Mouse (Mus musculus) C2C12 (cell line): Measurements from ENCODE around the gene Gm38392. TPM values are rescaled to one million over a fixed set of nuclear protein-coding genes. Genes with fewer than 3 reads are reported as not detected.

ENCODE experiments used
- H3K27me3 ChIP-seq: one replicate; pipeline ENCODE4 v1.6.1; 2011; ENCODE audit not compliant: control insufficient read depth, insufficient read depth, insufficient read length
- H3K36me3 ChIP-seq: one replicate; pipeline ENCODE4 v1.6.1; 2011; ENCODE audit not compliant: control insufficient read depth, insufficient read depth
- H3K4me3 ChIP-seq: one replicate; pipeline ENCODE4 v1.5.1; 2011; ENCODE audit warnings: mild to moderate bottlenecking, control low read depth; ENCODE audit not compliant: poor library complexity, insufficient read depth, severe bottlenecking
- H3K79me2 ChIP-seq: one replicate; pipeline ENCODE4 v1.6.1; 2011; ENCODE audit not compliant: control insufficient read depth, insufficient read depth
- H3K79me3 ChIP-seq: one replicate; pipeline ENCODE4 v1.6.1; 2011; ENCODE audit warnings: low read depth, control low read depth
- H3ac ChIP-seq: one replicate; pipeline ENCODE3; 2011; ENCODE audit warnings: low read depth; ENCODE audit not compliant: control insufficient read depth, insufficient read length
- CEBPB ChIP-seq: IDR thresholded peaks from one replicate; pipeline ENCODE4 v1.6.1; 2011; ENCODE audit warnings: low read depth, mild to moderate bottlenecking, control low read depth, moderate library complexity
- CTCF ChIP-seq: IDR thresholded peaks from one replicate; pipeline ENCODE4 v1.5.1; 2011; ENCODE audit not compliant: control insufficient read depth, insufficient read depth, insufficient read length
- FOSL1 ChIP-seq: IDR thresholded peaks from one replicate; pipeline ENCODE4 v1.8.0; 2011; ENCODE audit warnings: mild to moderate bottlenecking, low read length; ENCODE audit not compliant: poor library complexity, insufficient read depth, severe bottlenecking
- MAX ChIP-seq: IDR thresholded peaks from one replicate; pipeline ENCODE4 v1.6.1; 2011; ENCODE audit warnings: mild to moderate bottlenecking, control low read depth
- MYOD1 ChIP-seq: IDR thresholded peaks from one replicate; pipeline ENCODE4 v1.6.1; 2011; ENCODE audit warnings: low read depth; ENCODE audit not compliant: control insufficient read depth, insufficient read length
- MYOG ChIP-seq: IDR thresholded peaks from one replicate; pipeline ENCODE4 v1.6.1; 2011; ENCODE audit not compliant: control insufficient read depth, insufficient read length; ENCODE audit errors: extremely low read depth
- USF1 ChIP-seq: IDR thresholded peaks from one replicate; pipeline ENCODE4 v1.6.1; 2011; ENCODE audit warnings: low read depth, mild to moderate bottlenecking, control low read depth, moderate library complexity
- polyA plus RNA-seq: library from polyadenylated mRNA; unstranded; fragments of >200 nt; fragmentation: generic; extraction: Trizol; gene quantifications from one replicate; pipeline ENCODE4 v1.2.1, GENCODE M21; 2012; ENCODE audit warnings: missing spikeins

Gm38392 gene
- polyA plus RNA-seq, 1 experiment: not detected

DNA sequence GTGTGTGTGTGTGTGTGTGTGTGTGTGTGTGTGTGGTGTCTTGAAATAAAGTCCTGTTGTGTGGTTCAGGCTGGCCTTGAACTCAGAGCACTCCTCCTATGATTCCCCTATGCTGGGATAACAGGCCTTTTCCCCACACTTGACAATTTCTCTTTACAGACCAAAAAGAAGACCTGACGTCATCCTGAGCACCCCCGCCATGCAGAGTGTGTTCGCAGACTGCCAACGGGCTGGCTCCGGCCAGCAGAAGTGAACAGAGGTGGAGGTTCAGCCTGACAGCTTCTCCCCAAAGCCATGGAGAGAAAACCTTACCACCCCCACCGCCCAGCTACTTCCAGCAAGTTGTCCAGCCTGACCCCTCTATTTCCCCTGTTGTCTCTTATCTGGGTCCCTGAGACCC lies 57.5 kb downstream of the Gm38392 start:
- Histone ChIP-seq H3K79me2 (no peaks in the 10 kb centered on the region), H3K36me3 (no peaks in the 10 kb centered on the region), H3ac (no peak overlapping the region), H3K79me3 (no peaks in the 10 kb centered on the region), H3K4me3 (no peak overlapping the region), H3K27me3 (peaks cover 70% of the 10 kb centered on the region)
- TF ChIP-seq CTCF (no peak), USF1 (no peak), MYOD1 (no peak), MYOG (no peak), CEBPB (no peak), MAX (no peak), FOSL1 (no peak)

- no peaks in the 10 kb centered on the region for H3K36me3 ChIP-seq
- no peak overlapping the region for H3K4me3 ChIP-seq
- H3K79me2 ChIP-seq: no peaks in the 10 kb centered on the region
- H3K79me3 ChIP-seq: no peaks in the 10 kb centered on the region
- TF ChIP-seq MYOG (no peak), MAX (no peak), CTCF (no peak), CEBPB (no peak), USF1 (no peak), MYOD1 (no peak), FOSL1 (no peak)
- H3ac ChIP-seq: no peak overlapping the region
- peaks cover 76% of the 10 kb centered on the region for H3K27me3 ChIP-seq
Observed at GRCm38 (mm10) chr3:88228906-88229305, 58.1 kb downstream of the Gm38392 start.

- TF ChIP-seq MYOD1: no peak
- no peak for TF ChIP-seq MAX
- TF ChIP-seq MYOG: no peak
- no peak for TF ChIP-seq USF1
- no peak for TF ChIP-seq CTCF
- TF ChIP-seq FOSL1: no peak
- no peak for TF ChIP-seq CEBPB
- Histone ChIP-seq H3K36me3 (no peaks in the 10 kb centered on the region), H3K79me3 (no peaks in the 10 kb centered on the region), H3K79me2 (no peaks in the 10 kb centered on the region), H3ac (no peak overlapping the region), H3K27me3 (peaks cover 82% of the 10 kb centered on the region), H3K4me3 (no peak overlapping the region)
Observed at GRCm38 (mm10) chr3:88227976-88228375, 59.0 kb downstream of the Gm38392 start.

DNA sequence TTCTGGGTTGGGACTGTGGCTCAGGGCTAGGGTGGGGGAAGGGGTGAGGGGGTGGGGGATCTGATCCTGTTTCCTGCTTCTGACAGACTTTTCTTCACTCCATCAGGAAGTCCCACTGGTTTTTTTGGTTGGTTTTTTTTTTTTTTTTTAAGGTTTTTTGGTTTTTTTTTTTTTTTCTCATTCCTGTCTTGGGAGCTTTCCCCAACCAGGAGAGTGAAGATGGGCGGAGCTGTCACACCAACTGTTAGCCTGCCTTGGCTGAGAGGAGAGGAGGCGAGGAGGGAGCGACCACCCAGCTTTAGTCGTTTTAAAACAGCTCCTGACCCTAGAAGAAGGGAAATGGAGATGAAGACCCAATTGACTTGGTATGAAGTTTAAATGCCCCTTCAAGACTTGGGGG lies 59.8 kb downstream of the Gm38392 start:
- TF ChIP-seq CEBPB: no peak
- TF ChIP-seq FOSL1: no peak
- TF ChIP-seq USF1: no peak
- no peak for TF ChIP-seq CTCF
- TF ChIP-seq MYOG: no peak
- TF ChIP-seq MAX: no peak
- no peak for TF ChIP-seq MYOD1
- H3ac ChIP-seq: no peak overlapping the region
- no peak overlapping the region for H3K4me3 ChIP-seq
- H3K79me3 ChIP-seq: no peaks in the 10 kb centered on the region
- no peaks in the 10 kb centered on the region for H3K36me3 ChIP-seq
- peaks cover 80% of the 10 kb centered on the region for H3K27me3 ChIP-seq
- no peaks in the 10 kb centered on the region for H3K79me2 ChIP-seq

DNA sequence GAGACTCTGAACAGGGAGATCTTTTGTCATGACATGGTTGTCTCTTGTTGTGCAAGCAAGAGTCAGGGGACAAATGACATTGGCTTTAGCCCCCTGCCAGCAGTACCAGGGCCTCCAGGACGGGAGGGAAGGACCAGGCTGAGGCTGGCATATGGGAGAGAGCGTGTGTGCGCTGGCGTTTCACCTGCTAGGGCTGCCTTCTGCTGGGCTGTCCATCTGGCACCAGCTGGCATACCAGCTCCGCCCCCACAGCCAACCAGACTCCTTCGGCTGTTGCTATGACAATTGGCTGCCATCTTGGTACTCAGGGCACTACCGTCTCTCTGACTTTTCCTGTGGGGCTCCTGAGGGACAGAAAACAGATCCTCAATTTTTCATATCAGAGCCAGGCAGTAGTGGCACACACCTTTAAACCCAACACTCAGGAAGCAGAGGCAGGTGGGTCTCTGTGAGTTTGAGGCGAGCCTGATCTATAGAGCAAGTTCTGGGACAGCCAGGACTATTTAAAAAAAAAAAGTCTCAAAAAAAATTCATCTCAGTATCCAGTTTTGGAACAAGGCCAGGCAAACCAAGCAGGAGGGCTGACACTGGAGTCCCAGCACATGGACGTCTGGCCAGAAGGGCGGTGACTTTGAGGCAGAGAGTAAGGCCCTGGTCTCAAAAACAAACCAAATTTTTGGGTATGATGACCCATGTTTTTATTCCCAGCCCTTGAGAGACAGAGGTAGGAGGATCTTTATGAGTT lies 60.7 kb downstream of the Gm38392 start:
- Histone ChIP-seq H3K27me3 (peaks cover 71% of the 10 kb centered on the region), H3K4me3 (no peak overlapping the region), H3K79me2 (no peaks in the 10 kb centered on the region), H3ac (no peak overlapping the region), H3K79me3 (no peaks in the 10 kb centered on the region), H3K36me3 (no peaks in the 10 kb centered on the region)
- TF ChIP-seq CEBPB (no peak), MAX (no peak), FOSL1 (no peak), USF1 (no peak), MYOG (no peak), CTCF (no peak), MYOD1 (no peak)

GRCm38 (mm10) chr3:88224929-88225328 lies 62.1 kb downstream of the Gm38392 start:
- TF ChIP-seq CTCF: no peak
- H3K4me3 ChIP-seq: no peak overlapping the region
- H3ac ChIP-seq: no peak overlapping the region
- no peaks in the 10 kb centered on the region for H3K79me3 ChIP-seq
- H3K36me3 ChIP-seq: no peaks in the 10 kb centered on the region
- peaks cover 61% of the 10 kb centered on the region for H3K27me3 ChIP-seq
- H3K79me2 ChIP-seq: no peaks in the 10 kb centered on the region
